Mouse (Mus musculus) heart, adult 2 months (tissue): ENCODE measurements at regions not wholly inside any gene's neighbourhood (a gene's known extent, or its start where the extent isn't known, plus 50 kb on each side); places are given as distances from the start of the nearest gene placed in this dataset.

Experiments used
- CTCF ChIP-seq: fragments of 200-600 bp; IDR thresholded peaks from 2 replicates; pipeline ENCODE4 v1.8.1; 2022; ENCODE audit warnings: antibody characterized with exemption, mild to moderate bottlenecking, moderate library complexity
- POLR2A ChIP-seq: fragments of 200-500 bp; IDR thresholded peaks from 2 replicates; pipeline ENCODE4 v1.6.1; 2011; ENCODE audit warnings: mild to moderate bottlenecking, low read depth, low read length, control low read depth; ENCODE audit not compliant: insufficient read depth

GRCm38 (mm10) chr10:120651845-120652244 is 175.6 kb upstream of the Hmga2 start:
- no peak for TF ChIP-seq CTCF
- TF ChIP-seq POLR2A, result no peak
